Mouse (Mus musculus) B cell, adult 67 days (primary cell): ENCODE measurements around the gene Nudt22. TPM values are rescaled to one million over a fixed set of nuclear protein-coding genes. Genes with fewer than 3 reads are reported as not detected.

Source experiments
- total RNA-seq, 2 experiments: library from RNA; stranded (reverse); gene quantifications; 4 replicates each; pipeline ENCODE4 v1.2.4; 2023

Nudt22 gene
- 1 to 10 TPM; 4.1 to 8.3 TPM for total RNA-seq

DNA sequence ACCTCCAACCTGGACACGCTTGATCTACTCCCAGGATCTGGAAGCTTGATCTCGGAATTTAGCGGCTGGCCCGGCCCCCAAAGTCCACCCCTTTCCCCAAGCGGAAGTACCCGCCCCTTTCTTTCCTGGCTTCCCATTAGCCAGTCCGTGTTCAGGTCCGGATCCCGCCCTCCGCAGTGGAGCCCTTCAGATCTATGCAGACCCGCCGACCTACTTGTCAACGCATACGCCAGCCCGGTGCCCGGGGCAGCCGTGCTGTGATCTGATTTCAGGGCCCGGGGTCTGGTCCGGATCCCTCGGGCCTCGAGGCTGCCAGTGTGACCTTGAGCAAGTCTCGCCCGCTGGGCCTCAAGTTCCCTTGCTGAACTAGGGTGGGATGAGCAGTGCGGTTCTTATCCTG lies at the start of gene Nudt22, which contains the start of gene Trpt1:
Gene Nudt22 (minus strand): TSS at position 112 of the 400 bp plus-strand sequence.
Gene Trpt1 (plus strand): TSS at position 126 of the 400 bp plus-strand sequence.

DNA sequence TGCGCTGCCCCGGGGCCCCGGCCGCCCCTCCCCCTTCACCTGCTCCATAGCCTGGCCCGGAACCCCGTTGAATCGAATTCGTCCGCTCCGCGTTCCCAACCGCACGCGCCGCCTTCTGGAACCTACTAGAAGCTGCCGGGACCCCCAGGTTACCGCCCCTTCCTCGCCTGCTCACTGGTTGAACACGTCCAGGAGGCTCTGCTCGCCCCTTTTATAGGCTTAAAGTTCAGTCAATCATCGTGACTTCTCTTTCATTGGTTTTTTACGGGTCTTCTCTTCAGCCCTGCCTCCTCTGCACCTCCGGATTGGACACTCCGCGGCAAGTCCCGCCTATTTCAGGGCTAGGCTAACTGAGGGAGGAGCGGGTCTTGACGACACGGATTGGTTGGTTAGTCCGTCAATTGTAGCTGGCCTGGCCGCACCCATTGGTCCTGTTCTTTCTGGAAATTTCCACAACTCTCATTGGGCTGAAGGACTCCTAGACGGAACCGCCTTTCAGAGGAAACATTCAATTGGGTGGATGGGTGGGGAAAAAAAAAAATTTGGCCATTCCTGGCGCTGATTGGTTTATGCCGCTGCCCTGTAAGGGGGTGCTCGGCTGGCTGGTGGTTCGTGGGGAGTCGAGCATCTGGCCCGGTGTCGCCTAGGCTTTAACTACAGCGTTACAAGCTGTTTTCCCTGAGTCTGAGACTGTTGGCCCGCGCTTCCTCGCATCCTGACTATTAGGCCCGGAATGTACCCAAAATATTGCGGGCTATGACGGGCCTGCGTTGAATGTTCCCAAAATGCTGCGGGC lies 44.1 kb upstream of the Nudt22 start, which contains the start of gene Stip1:
Gene Stip1 (minus strand): TSS at position 127 of the 796 bp plus-strand sequence.

DNA sequence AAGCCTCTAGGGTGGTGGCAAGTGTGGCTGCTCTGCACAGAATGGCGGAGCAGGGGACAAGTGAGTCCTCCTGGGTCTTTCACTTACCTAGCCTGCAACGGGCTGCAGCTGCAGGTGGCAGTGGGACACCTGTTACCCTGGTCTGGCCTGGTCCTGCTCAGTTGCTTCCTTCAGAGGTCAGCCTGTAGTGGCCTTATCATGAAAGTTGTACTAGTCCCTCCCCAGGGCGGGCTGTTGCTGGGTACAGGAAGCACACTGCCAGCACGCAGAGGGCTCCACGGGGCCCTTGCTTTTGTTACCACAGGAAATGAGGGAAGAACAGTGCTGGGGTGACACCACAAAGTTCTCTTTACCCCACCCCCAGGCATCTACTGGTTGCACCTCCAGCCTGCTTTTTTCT lies 23.3 kb upstream of the Nudt22 start, which contains the start of gene Fermt3:
Gene Fermt3 (minus strand): TSS at position 279 of the 400 bp plus-strand sequence.

DNA sequence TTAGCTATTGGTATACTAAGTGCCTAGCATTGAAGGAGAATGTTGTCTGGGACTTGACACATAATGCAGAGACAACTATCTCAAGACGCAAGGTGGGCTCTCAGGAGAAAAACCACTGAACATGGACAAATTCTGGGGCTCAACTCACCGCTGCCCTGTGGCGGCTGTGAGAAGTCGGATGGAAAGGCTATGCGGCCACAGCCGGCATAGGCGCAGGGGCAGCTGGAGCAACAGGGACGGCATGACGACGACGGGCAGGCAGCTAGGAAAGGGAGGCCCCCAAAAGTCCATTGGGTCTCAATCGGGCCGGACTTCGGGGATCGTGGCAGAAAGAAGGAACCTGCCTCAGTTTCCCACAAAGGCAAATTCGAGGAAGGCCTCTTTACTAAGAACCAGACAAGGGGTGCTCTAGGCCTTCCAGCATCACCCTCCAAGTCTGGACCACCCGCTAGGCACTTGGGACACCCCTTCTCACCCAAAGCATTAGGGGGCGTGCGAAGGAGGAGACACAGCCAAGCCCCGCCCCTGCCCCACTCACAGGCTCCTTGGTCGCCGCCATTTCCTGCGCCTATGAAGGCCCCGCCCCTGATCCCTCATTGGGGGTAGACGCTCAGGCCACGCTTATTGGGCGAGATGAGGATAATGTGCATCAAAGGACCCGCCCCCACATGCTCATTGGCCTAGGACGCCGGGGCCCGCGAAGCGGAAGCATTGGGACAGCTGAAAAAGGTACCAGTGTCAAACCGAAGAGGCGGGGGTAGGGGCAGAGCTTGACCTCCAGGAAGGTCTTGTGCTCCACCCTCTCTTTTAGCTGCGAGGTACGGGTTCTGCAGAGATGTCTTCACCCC lies 3.7 kb downstream of the Nudt22 start, which contains the start of gene Dnajc4:
Gene Dnajc4 (minus strand): TSS at position 562 of the 848 bp plus-strand sequence.

DNA sequence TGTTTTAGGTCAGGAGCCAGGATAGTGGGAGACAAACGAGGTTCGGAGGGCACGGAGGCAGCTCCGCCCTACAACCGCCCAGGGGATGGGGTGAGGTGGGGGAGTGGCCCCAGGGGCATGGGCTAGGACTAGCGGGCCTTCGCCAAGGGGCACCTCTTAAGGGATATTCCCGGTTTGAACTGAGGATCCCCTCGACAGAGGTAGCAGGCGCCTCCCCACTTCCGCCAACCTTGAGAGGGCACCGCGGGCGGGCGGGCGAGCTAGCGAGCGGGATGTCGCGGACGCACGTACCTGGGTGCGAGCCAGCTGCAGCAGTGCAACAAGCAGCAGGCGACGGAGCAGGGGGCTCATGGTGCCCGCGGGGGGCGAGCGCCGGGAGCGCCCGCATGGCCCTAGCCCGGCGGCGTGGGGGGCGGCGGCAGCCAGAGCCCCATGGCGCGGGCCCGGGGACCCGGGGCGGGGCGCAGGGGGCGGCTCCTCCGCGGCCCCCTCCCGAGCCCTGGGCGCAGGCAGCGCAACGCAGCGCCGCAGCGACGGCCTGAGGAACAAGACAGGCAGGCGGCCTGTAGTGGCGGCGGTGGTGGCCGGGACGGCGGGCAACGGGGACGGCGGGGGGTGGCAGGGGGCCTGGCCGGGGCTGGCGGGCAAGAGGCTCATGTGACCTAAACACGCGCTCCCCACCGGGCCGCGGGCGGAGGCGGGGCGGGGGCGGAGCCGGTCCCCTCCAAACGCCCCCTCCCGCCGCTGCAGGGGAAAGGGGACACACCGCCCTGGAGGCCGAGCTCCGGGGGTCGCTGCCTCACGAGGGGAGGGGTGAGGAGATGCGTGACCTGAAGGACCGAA lies 8.6 kb downstream of the Nudt22 start, which contains the start of gene Vegfb:
Gene Vegfb (minus strand): TSS at position 591 of the 843 bp plus-strand sequence.

DNA sequence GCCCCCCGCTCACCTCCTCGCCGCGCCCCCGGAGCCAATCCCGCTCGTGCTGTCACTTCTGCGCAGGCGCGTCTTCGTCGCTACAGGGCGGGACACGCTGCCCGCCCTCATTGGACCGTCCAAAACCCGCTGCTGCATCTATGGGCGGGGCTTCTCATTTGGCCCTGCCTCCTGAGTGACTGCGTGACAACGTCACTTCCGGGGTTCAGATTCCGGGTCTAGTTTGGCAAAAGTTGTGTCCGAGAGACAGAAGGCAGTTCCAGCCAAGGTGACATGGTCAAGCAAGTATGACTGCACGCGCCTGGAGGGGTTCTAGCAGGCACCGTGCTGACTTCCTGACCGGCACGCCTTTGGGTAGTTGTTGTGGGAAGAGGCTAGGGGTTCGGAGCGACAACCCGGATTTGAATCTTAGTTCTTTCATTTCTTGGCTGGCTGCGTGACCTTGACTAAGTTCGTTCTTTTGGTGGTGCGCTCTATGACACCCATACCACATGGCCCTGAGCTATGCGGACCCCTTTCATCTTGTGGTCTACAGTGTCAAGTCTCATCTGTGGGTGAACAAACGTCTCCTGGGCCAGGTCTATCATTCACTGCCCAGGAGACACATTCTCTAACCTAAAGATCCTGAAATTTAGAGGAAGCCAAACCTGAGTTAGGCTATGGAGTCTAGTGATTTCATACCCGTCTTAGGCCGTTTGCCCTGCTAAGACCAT lies 15.4 kb downstream of the Nudt22 start, which contains the start of gene Fkbp2:
Gene Fkbp2 (minus strand): TSS at position 121 of the 713 bp plus-strand sequence.

DNA sequence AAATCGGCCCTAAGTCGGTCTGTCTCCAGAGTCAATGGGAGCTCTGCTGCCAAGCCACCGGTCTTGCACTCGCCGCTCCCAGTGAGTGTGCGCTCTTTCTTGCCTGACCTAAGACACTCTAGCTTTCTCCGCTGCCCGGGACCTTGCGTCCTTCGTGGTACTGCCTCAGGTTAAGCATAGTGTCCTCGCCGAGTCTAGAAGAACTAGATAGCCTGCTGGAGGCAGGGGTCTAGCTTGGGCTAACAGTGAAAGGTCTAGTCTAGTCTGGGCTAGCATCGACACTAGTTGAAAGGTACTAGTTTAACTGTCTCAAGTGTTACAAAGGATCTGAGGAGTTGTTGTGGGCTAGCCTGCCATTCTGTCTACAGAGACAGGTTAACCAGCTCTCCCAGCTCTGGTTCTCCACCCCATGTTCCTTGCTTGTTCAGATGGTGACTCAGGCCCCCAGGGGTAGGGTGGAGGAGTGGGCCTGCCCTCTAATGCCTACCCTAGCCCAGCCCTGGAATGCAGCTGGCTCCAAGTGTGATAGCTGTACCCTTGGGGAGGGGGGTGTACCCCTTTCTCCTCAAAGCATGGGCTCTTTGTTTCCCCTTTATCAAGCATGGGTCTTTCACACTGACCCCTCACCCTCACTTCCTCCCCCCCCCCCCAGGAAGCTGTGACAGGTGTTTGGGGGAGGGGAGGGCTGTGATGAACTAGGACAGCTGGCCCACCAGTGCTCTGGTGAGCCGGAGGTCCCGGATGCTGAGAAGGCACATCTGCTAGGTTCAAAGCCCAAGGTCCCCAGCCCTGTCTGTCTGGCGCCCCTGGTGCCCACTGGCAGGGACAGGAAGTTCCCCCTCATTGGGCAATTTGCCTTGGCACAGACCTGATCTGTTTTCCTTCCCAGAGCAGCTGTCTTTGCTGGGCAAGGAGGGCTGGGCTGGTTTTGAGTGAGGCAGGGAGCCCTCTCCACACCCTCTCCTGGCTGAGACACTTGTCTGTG lies 20.1 kb downstream of the Nudt22 start, which contains the start of gene Plcb3:
Gene Plcb3 (minus strand): TSS at position 934 of the 985 bp plus-strand sequence.

DNA sequence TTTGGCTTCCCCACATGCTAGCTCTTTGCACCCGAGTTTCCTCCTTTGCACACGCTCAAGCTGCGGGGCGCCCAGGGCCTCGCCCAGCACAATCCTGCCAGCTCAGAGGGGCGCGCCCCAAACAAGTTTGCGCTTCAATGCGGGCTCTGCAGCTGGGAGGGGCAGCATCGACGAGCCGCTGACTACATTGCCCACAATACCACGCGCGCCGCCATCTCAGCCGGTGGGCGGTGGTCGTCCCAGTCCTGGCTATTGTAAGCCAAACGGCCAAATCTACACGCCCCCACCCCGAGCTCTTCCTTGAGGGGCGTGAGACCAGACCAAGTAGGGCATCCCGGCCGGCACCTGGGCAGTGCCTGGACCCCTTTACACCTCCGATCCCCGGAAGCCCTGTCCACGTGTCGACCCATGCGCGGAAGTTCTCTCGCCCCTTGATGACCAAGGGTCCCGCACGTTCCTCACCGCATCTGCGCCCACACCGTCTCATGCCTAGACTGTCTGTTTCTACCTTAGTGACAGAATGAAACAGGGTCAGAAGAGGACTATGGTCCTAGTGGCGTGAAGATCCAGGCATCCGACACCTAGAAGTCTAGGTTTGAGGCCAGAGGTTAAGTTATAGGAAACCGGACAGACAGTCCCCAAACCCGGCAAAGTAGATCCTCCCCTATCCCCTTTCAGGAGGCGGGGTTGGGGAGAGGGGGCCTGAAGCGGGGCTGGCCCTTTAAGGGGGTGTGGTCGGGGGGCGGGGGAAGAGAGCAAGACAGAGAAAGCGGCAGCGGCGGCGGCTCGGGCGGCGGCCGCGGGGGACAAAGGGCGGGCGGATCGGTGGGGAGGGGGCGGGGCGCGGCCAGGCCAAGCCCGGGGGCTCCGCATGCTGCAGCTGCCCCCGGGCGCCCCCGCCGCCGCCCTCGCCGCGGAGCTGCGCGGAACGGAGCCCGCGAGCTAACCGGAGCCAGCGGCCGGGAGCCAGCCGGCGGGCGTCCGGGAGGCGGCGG lies 21.4 kb downstream of the Nudt22 start, which contains the start of gene Ppp1r14b:
Gene Ppp1r14b (plus strand): TSS at position 758 of the 995 bp plus-strand sequence.

Other genes starting within 250 kb of the Nudt22 start
- gene Rps6ka4, start 155.5 kb downstream of the Nudt22 start, total RNA-seq, result 10 to 100 TPM; 31.2 to 32.4 TPM
- 10 to 100 TPM; 26.6 TPM for gene Ccdc88b, start 137.9 kb downstream of the Nudt22 start, total RNA-seq
- 100 to 1,000 TPM; 148 to 164 TPM for gene Trmt112, start 86.4 kb downstream of the Nudt22 start, total RNA-seq
- gene Prdx5, start 86.0 kb downstream of the Nudt22 start, total RNA-seq, result 10 to 100 TPM; 84.2 to 90.7 TPM
- gene Esrra, start 74.3 kb downstream of the Nudt22 start, total RNA-seq, result 10 to 100 TPM; 61.0 to 65.8 TPM
- gene Catsperz, start 70.7 kb downstream of the Nudt22 start, total RNA-seq, result not detected
- not detected for gene Kcnk4, start 61.6 kb downstream of the Nudt22 start, total RNA-seq
- gene Bad, start 54.3 kb downstream of the Nudt22 start, total RNA-seq, result 10 to 100 TPM; 14.5 to 19.4 TPM
- gene Gpr137, start 53.6 kb downstream of the Nudt22 start, total RNA-seq, result 10 to 100 TPM; 16.7 to 18.1 TPM
- 100 to 1,000 TPM in 1 of 2 experiments, 10 to 100 TPM in 1; 98.1 to 108 TPM for gene Ppp1r14b, start 21.1 kb downstream of the Nudt22 start, total RNA-seq
- gene Plcb3, start 19.6 kb downstream of the Nudt22 start, total RNA-seq, result 10 to 100 TPM; 19.8 to 22.5 TPM
- gene Fkbp2, start 15.6 kb downstream of the Nudt22 start, total RNA-seq, result 10 to 100 TPM; 27.2 to 32.8 TPM
- gene Vegfb, start 8.5 kb downstream of the Nudt22 start, total RNA-seq, result 10 to 100 TPM; 14.8 to 22.4 TPM
- gene Dnajc4, start 3.5 kb downstream of the Nudt22 start, total RNA-seq, result 10 to 100 TPM; 25.7 to 30.4 TPM
- 1 to 10 TPM; 5.0 to 6.1 TPM for gene Trpt1, start within 50 bp of the Nudt22 start, total RNA-seq
- gene Fermt3, start 23.4 kb upstream of the Nudt22 start, total RNA-seq, result 100 to 1,000 TPM; 174 to 183 TPM
- 100 to 1,000 TPM in 1 of 2 experiments, 10 to 100 TPM in 1; 85.8 to 161 TPM for gene Stip1, start 43.9 kb upstream of the Nudt22 start, total RNA-seq
- 1 to 10 TPM; 6.9 to 7.1 TPM for gene Macrod1, start 60.7 kb upstream of the Nudt22 start, total RNA-seq
- gene Flrt1, start 109.6 kb upstream of the Nudt22 start, total RNA-seq, result under 1 TPM in 1 of 2 experiments, not detected in 1; 0.09 TPM
- gene Otub1, start 210.2 kb upstream of the Nudt22 start, total RNA-seq, result 100 to 1,000 TPM; 129 to 137 TPM
- 100 to 1,000 TPM; 301 to 322 TPM for gene Cox8a, start 221.5 kb upstream of the Nudt22 start, total RNA-seq
- 10 to 100 TPM; 53.8 to 54.6 TPM for gene Naa40, start 245.1 kb upstream of the Nudt22 start, total RNA-seq